Mouse (Mus musculus) bone marrow, adult 2 months (tissue): ENCODE results near the gene Cacybp.

Experiments used
- CTCF ChIP-seq: fragments of 200-500 bp; IDR thresholded peaks from 2 replicates; pipeline ENCODE4 v1.5.1; 2011; ENCODE audit warnings: low read length, control low read depth; ENCODE audit not compliant: control insufficient read depth, insufficient read depth
- POLR2A ChIP-seq: fragments of 200-500 bp; IDR thresholded peaks from 2 replicates; pipeline ENCODE4 v1.6.1; 2011; ENCODE audit warnings: low read depth, mild to moderate bottlenecking, control low read depth, low read length, borderline replicate concordance; ENCODE audit not compliant: control insufficient read depth

GRCm38 (mm10) chr1:160194529-160195336 is 17.9 kb downstream of the Cacybp start, which contains the start of gene Mrps14:
- TF ChIP-seq POLR2A (peak; percentile 90; the same call in 1 of the 2 replicates), CTCF (peak; percentile 97)
